Mouse (Mus musculus) heart, embryonic 15.5 days (tissue): ENCODE results near the gene Ak5. TPM values are rescaled to one million over a fixed set of nuclear protein-coding genes. Genes with fewer than 3 reads are reported as not detected.
A peak's percentile ranks its signal among the peaks of the same experiment; 100 is the strongest.
"Not testable (repeated sequence)": the region's sequence is repeated elsewhere in the genome, so short reads cannot be mapped to it uniquely, and the experiment has no call there.

Experiments used
- ATAC-seq: fragments of 200-750 bp; cut with Nextera tagmentation; replicated peaks from 2 replicates; pipeline ENCODE4 v1.8.0; 2017; ENCODE audit warnings: low read depth, moderate TSS enrichment; ENCODE audit not compliant: insufficient number of reproducible peaks, insufficient read depth, low FRiP score
- H3K27ac ChIP-seq: fragments of 300-500 bp; sonication (generic); 2 replicates; pipeline ENCODE4 v1.5.1; 2015; ENCODE audit warnings: mild to moderate bottlenecking, inconsistent platforms
- H3K27me3 ChIP-seq: fragments of 300-500 bp; sonication (generic); 2 replicates; pipeline ENCODE4 v1.6.1; 2015; ENCODE audit warnings: inconsistent platforms
- H3K36me3 ChIP-seq: fragments of 300-500 bp; sonication (generic); 2 replicates; pipeline ENCODE4 v1.6.1; 2015; ENCODE audit warnings: mild to moderate bottlenecking, inconsistent platforms
- H3K4me1 ChIP-seq: fragments of 300-500 bp; sonication (generic); replicated peaks from 2 replicates; pipeline ENCODE4 v1.6.1; 2015; ENCODE audit warnings: inconsistent platforms
- H3K4me2 ChIP-seq: fragments of 300-500 bp; sonication (generic); 2 replicates; pipeline ENCODE4 v1.6.1; 2015; ENCODE audit warnings: inconsistent platforms, mild to moderate bottlenecking, moderate library complexity
- H3K4me3 ChIP-seq: fragments of 300-500 bp; sonication (generic); 2 replicates; pipeline ENCODE4 v1.5.1; 2015; ENCODE audit warnings: mild to moderate bottlenecking, inconsistent platforms
- H3K9ac ChIP-seq: fragments of 300-500 bp; sonication (generic); 2 replicates; pipeline ENCODE4 v1.6.1; 2015; ENCODE audit warnings: mild to moderate bottlenecking, inconsistent platforms
- H3K9me3 ChIP-seq: fragments of 300-500 bp; sonication (generic); replicated peaks from 2 replicates; pipeline ENCODE4 v1.6.1; 2016; ENCODE audit warnings: inconsistent platforms
- WGBS: fragments of 180-500 bp; shearing (Covaris S2); methylation state at CpG from one replicate; pipeline ENCODE4 v1.1.7; 2015; ENCODE audit warnings: mixed read lengths; 5-methylcytosine and 5-hydroxymethylcytosine counted together
- polyA plus RNA-seq: library from polyadenylated mRNA; unstranded; fragments of >200 nt; fragmentation: Nextera tagmentation; extraction: Ambion mirVana; gene quantifications from 2 replicates; pipeline ENCODE4 v1.2.1, GENCODE M21; 2015

Ak5 gene
- polyA plus RNA-seq, 1 experiment from 2014 or later = 0.78 TPM

- Histone ChIP-seq H3K9me3 (no peaks in the 10 kb centered on the region), H3K27ac (no peak overlapping the region), H3K4me1 (peaks cover 18% of the 10 kb centered on the region), H3K4me2 (no peak overlapping the region), H3K4me3 (no peak overlapping the region), H3K36me3 (peaks cover 31% of the 10 kb centered on the region), H3K9ac (no peak overlapping the region), H3K27me3 (no peaks in the 10 kb centered on the region)
- no peak for ATAC-seq
- 49% methylated on average over 4 of the region's 4 CpGs for WGBS
Observed at GRCm38 (mm10) chr3:152460802-152461201, 207.4 kb downstream of the Ak5 start.

GRCm38 (mm10) chr3:152458875-152459274 is 209.3 kb downstream of the Ak5 start:
- peaks cover 42% of the 10 kb centered on the region for H3K36me3 ChIP-seq
- 86% methylated on average over 4 of the region's 4 CpGs for WGBS
- not testable (repeated sequence) for H3K27ac ChIP-seq

GRCm38 (mm10) chr3:152457308-152458035 is 210.7 kb downstream of the Ak5 start:
- Histone ChIP-seq H3K27ac (peak overlapping the region; percentile 64), H3K36me3 (peaks cover 46% of the 10 kb centered on the region)
- 60% methylated on average over 2 of the region's 2 CpGs for WGBS

More at GRCm38 (mm10) chr3:152458875-152459274, 209.3 kb downstream of the Ak5 start:
- H3K4me2 ChIP-seq, H3K27me3 ChIP-seq, H3K9ac ChIP-seq, H3K4me3 ChIP-seq, ATAC-seq, H3K9me3 ChIP-seq: not testable (repeated sequence)
- peaks cover 13% of the 10 kb centered on the region for H3K4me1 ChIP-seq

GRCm38 (mm10) chr3:152453163-152453562 is 215.0 kb downstream of the Ak5 start:
- ATAC-seq = no peak
- Histone ChIP-seq H3K27ac (no peak overlapping the region), H3K27me3 (no peaks in the 10 kb centered on the region), H3K4me2 (no peak overlapping the region), H3K4me3 (no peak overlapping the region), H3K36me3 (peaks cover 67% of the 10 kb centered on the region), H3K9ac (no peak overlapping the region), H3K9me3 (no peaks in the 10 kb centered on the region), H3K4me1 (peaks cover 10% of the 10 kb centered on the region)
- WGBS = 85% methylated on average over 3 of the region's 4 CpGs

More at GRCm38 (mm10) chr3:152457308-152458035, 210.7 kb downstream of the Ak5 start:
- Histone ChIP-seq H3K9me3 (no peaks in the 10 kb centered on the region), H3K27me3 (no peaks in the 10 kb centered on the region), H3K4me1 (peaks cover 13% of the 10 kb centered on the region), H3K4me3 (no peak overlapping the region), H3K9ac (no peak overlapping the region), H3K4me2 (no peak overlapping the region)
- ATAC-seq = 0 out of 2 replicates have a peak, but pooled peaks have one; percentile 62

GRCm38 (mm10) chr3:152446966-152447365 is 221.2 kb downstream of the Ak5 start:
- WGBS = 80% methylated on average over 1 of the region's 1 CpGs
- no peak overlapping the region for H3K9ac ChIP-seq
- H3K4me2 ChIP-seq = no peak overlapping the region
- H3K9me3 ChIP-seq = no peaks in the 10 kb centered on the region
- H3K27me3 ChIP-seq = no peaks in the 10 kb centered on the region
- ATAC-seq = no peak
- no peak overlapping the region for H3K27ac ChIP-seq
- peaks cover 25% of the 10 kb centered on the region for H3K36me3 ChIP-seq
- H3K4me1 ChIP-seq = no peaks in the 10 kb centered on the region
- no peak overlapping the region for H3K4me3 ChIP-seq

- ATAC-seq = no peak
- Histone ChIP-seq H3K27me3 (no peaks in the 10 kb centered on the region), H3K4me3 (no peak overlapping the region), H3K27ac (no peak overlapping the region), H3K4me1 (no peaks in the 10 kb centered on the region), H3K9me3 (no peaks in the 10 kb centered on the region), H3K36me3 (peaks cover 3% of the 10 kb centered on the region; the same call in 1 of the 2 replicates), H3K9ac (no peak overlapping the region), H3K4me2 (no peak overlapping the region)
- WGBS = 72% methylated on average over 3 of the region's 3 CpGs
Observed at GRCm38 (mm10) chr3:152444114-152444513, 224.0 kb downstream of the Ak5 start.

GRCm38 (mm10) chr3:152442795-152443194 is 225.4 kb downstream of the Ak5 start:
- H3K9me3 ChIP-seq = no peaks in the 10 kb centered on the region
- H3K4me3 ChIP-seq = no peak overlapping the region
- H3K27me3 ChIP-seq = no peaks in the 10 kb centered on the region
- H3K27ac ChIP-seq = no peak overlapping the region
- H3K4me2 ChIP-seq = no peak overlapping the region
- WGBS = 91% methylated on average over 4 of the region's 4 CpGs
- H3K9ac ChIP-seq = no peak overlapping the region
- H3K36me3 ChIP-seq = no peaks in the 10 kb centered on the region; the same call in 1 of the 2 replicates
- no peaks in the 10 kb centered on the region for H3K4me1 ChIP-seq
- no peak for ATAC-seq

GRCm38 (mm10) chr3:152438068-152438467 is 230.1 kb downstream of the Ak5 start:
- no peak overlapping the region for H3K4me2 ChIP-seq

GRCm38 (mm10) chr3:152435590-152435989 is 232.6 kb downstream of the Ak5 start:
- H3K27ac ChIP-seq = no peak overlapping the region
- H3K36me3 ChIP-seq = no peaks in the 10 kb centered on the region; the same call in 1 of the 2 replicates
- H3K4me3 ChIP-seq = no peak overlapping the region
- no peaks in the 10 kb centered on the region for H3K27me3 ChIP-seq
- H3K4me1 ChIP-seq = 0 out of 2 replicates have a peak, but pooled peaks cover 2% of the 10 kb centered on the region
- H3K9ac ChIP-seq = no peak overlapping the region
- no peaks in the 10 kb centered on the region for H3K9me3 ChIP-seq
- ATAC-seq = no peak
- no peak overlapping the region for H3K4me2 ChIP-seq

More at GRCm38 (mm10) chr3:152438068-152438467, 230.1 kb downstream of the Ak5 start:
- no peaks in the 10 kb centered on the region for H3K9me3 ChIP-seq
- no peak for ATAC-seq
- no peak overlapping the region for H3K27ac ChIP-seq
- no peaks in the 10 kb centered on the region for H3K27me3 ChIP-seq
- H3K4me1 ChIP-seq = 0 out of 2 replicates have a peak, but pooled peaks cover 2% of the 10 kb centered on the region
- no peak overlapping the region for H3K4me3 ChIP-seq
- H3K9ac ChIP-seq = no peak overlapping the region
- WGBS = 94% methylated on average over 7 of the region's 7 CpGs
- H3K36me3 ChIP-seq = no peaks in the 10 kb centered on the region; the same call in 1 of the 2 replicates

GRCm38 (mm10) chr3:152432677-152433076 is 235.5 kb downstream of the Ak5 start:
- Histone ChIP-seq H3K36me3 (peaks cover 14% of the 10 kb centered on the region), H3K27ac (no peak overlapping the region), H3K4me3 (no peak overlapping the region), H3K27me3 (no peaks in the 10 kb centered on the region), H3K9ac (no peak overlapping the region), H3K9me3 (no peaks in the 10 kb centered on the region), H3K4me2 (no peak overlapping the region), H3K4me1 (0 out of 2 replicates have a peak, but pooled peaks cover 2% of the 10 kb centered on the region)
- 92% methylated on average over 7 of the region's 7 CpGs for WGBS
- no peak for ATAC-seq

GRCm38 (mm10) chr3:152428925-152429324 is 239.2 kb downstream of the Ak5 start:
- no peak overlapping the region for H3K9ac ChIP-seq
- no peak overlapping the region for H3K27ac ChIP-seq
- 90% methylated on average over 8 of the region's 8 CpGs for WGBS
- H3K4me1 ChIP-seq = 0 out of 2 replicates have a peak, but pooled peaks cover under 1% of the 10 kb centered on the region
- H3K4me2 ChIP-seq = no peak overlapping the region
- ATAC-seq = no peak
- no peaks in the 10 kb centered on the region for H3K27me3 ChIP-seq
- no peaks in the 10 kb centered on the region for H3K9me3 ChIP-seq
- H3K4me3 ChIP-seq = no peak overlapping the region
- peaks cover 20% of the 10 kb centered on the region for H3K36me3 ChIP-seq
